Mouse (Mus musculus) spleen, adult 2 months (tissue): ENCODE data around the gene Ttc39d. TPM values are rescaled to one million over a fixed set of nuclear protein-coding genes. Genes with fewer than 3 reads are reported as not detected.

ENCODE experiments used
- DNase-seq, 2 experiments: peaks; one replicate each; pipeline versions ENCODE4 v3.0.0 to v3.0.0-alpha.2; 2012 to 2021; ENCODE audit warnings: low spot score in 2 of 2, low read depth in 1 of 2
- H3K27ac ChIP-seq: fragments of 200-500 bp; 2 replicates; pipeline ENCODE4 v1.5.1; 2012; ENCODE audit warnings: low read length, inconsistent platforms; ENCODE audit not compliant: insufficient read depth
- H3K27me3 ChIP-seq: fragments of 200-500 bp; 2 replicates; pipeline ENCODE4 v1.6.1; 2012; ENCODE audit warnings: mild to moderate bottlenecking, moderate library complexity, low read length, inconsistent platforms; ENCODE audit not compliant: control insufficient read depth, insufficient read depth
- H3K36me3 ChIP-seq: fragments of 200-500 bp; 2 replicates; pipeline ENCODE4 v1.6.1; 2012; ENCODE audit warnings: mild to moderate bottlenecking, low read length, inconsistent platforms; ENCODE audit not compliant: control insufficient read depth, insufficient read depth
- H3K4me1 ChIP-seq: fragments of 200-500 bp; 2 replicates; pipeline ENCODE4 v1.6.1; 2011; ENCODE audit warnings: inconsistent platforms; ENCODE audit not compliant: control insufficient read depth, insufficient read depth, insufficient read length
- H3K4me3 ChIP-seq: fragments of 200-500 bp; 2 replicates; pipeline ENCODE4 v1.5.1; 2011; ENCODE audit warnings: mild to moderate bottlenecking, inconsistent platforms; ENCODE audit not compliant: insufficient read depth, insufficient read length; ENCODE audit errors: extremely low read depth
- CTCF ChIP-seq: fragments of 200-500 bp; IDR thresholded peaks from 2 replicates; pipeline ENCODE4 v1.5.1; 2011; ENCODE audit warnings: mild to moderate bottlenecking, inconsistent platforms; ENCODE audit not compliant: insufficient read depth, insufficient read length, insufficient replicate concordance; ENCODE audit errors: extremely low read depth
- POLR2A ChIP-seq: fragments of 200-500 bp; IDR thresholded peaks from 2 replicates; pipeline ENCODE4 v1.6.1; 2011; ENCODE audit warnings: low read depth, low read length, inconsistent platforms
- WGBS: fragments of 180-500 bp; shearing (Covaris S2); methylation state at CpG from one replicate; pipeline ENCODE4 v1.1.7; 2018; 5-methylcytosine and 5-hydroxymethylcytosine counted together
- polyA plus RNA-seq: library from polyadenylated mRNA; depleted of rRNA; stranded (reverse); fragments of >200 nt; gene quantifications from 2 replicates; pipeline ENCODE4 v1.2.3, GENCODE M21; 2012; rRNA removed

Gene Ttc39d
- polyA plus RNA-seq, 1 experiment, result not detected

DNA sequence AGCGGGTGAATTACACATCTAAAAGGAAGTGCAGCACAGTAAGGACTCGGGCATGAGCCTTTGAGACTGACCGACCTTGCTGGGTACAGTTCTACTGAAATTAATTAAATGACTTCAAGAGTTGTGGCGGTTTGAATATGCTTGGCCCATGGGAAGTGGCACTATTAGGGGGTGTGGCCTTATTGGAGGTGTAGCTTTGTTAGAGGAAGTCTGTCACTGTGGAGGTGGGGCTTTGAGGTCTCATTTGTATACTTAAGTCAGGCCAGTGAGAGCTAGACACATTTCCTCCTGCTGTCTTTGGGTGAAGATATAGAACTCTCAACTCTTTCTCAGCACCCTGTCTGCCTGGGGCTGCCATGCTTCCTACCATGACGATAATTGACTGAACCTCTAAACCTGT lies 47.2 kb downstream of the Ttc39d start:
- TF ChIP-seq POLR2A (no peak), CTCF (no peak)
- WGBS, result 95% methylated on average over 5 of the region's 5 CpGs
- H3K36me3 ChIP-seq, result peaks cover 39% of the 10 kb centered on the region
- no peak overlapping the region for H3K27ac ChIP-seq
- H3K27me3 ChIP-seq, result no peaks in the 10 kb centered on the region
- DNase-seq, result no peak
- no peak overlapping the region for H3K4me3 ChIP-seq
- H3K4me1 ChIP-seq, result peaks cover 4% of the 10 kb centered on the region; the same call in 1 of the 2 replicates

DNA sequence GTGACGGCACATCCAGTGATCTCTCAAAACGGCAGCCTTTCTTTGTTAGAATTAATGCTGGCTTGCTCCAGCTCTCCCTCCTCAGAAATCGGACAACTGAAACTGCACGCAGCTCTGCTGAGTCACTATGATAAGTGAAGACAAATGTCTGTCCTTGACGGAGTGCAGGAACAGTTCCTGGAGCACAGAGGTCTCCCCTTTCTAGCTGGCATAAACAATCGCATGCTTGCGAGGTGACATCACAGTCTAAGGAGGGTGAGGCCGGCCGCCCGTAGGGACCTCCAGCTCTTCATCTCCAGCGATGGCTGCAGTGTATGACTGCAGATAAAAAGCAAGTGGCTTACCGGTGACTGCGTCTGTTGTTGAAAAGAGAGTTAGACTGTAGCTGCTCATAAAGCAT lies 47.9 kb downstream of the Ttc39d start:
- peaks cover 4% of the 10 kb centered on the region; the same call in 1 of the 2 replicates for H3K4me1 ChIP-seq
- H3K36me3 ChIP-seq, result peaks cover 37% of the 10 kb centered on the region
- H3K4me3 ChIP-seq, result no peak overlapping the region
- H3K27me3 ChIP-seq, result no peaks in the 10 kb centered on the region
- 89% methylated on average over 13 of the region's 13 CpGs for WGBS
- no peak for DNase-seq
- TF ChIP-seq POLR2A, result no peak
- TF ChIP-seq CTCF, result no peak
- no peak overlapping the region for H3K27ac ChIP-seq

DNA sequence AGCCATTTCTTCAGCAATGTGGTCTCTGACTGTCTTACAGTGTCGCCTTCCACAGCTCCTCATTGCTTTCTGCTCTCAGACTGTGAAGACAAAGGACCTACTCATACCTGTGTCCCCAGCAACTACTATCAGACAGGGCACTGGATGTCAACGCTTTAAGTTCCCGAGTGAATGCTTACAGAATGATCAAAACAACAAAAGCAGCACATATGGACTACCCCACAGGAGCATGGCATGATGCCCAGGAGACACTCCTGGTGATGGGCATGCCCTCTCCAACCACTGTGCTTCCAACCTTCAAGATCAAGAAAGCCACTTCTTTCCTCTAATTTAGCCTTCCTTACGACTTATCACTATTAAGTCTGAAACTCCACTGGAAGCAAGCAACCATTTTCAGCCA lies 59.8 kb downstream of the Ttc39d start:
- no peak for DNase-seq
- TF ChIP-seq CTCF, result no peak
- TF ChIP-seq POLR2A, result no peak
- H3K27ac ChIP-seq, result no peak overlapping the region
- 91% methylated on average over 4 of the region's 4 CpGs for WGBS
- H3K27me3 ChIP-seq, result no peaks in the 10 kb centered on the region
- peaks cover 43% of the 10 kb centered on the region for H3K36me3 ChIP-seq
- no peak overlapping the region for H3K4me3 ChIP-seq
- no peaks in the 10 kb centered on the region for H3K4me1 ChIP-seq

Other genes with a start within 250 kb of the Ttc39d start
- gene Hnrnpll, start 145.1 kb upstream of the Ttc39d start, polyA plus RNA-seq, result 5.7 and 6.5 TPM in 2 replicates
- 2.4 and 2.5 TPM in 2 replicates for gene Galm, start 80.0 kb upstream of the Ttc39d start, polyA plus RNA-seq
- 36.9 and 39.0 TPM in 2 replicates for gene Srsf7, start 153 bp upstream of the Ttc39d start, polyA plus RNA-seq
- 1.4 TPM in 2 replicates for gene Gemin6, start 17.0 kb downstream of the Ttc39d start, polyA plus RNA-seq
- 0.46 and 0.75 TPM in 2 replicates for gene Morn2, start 82.7 kb downstream of the Ttc39d start, polyA plus RNA-seq
- 10.6 and 10.8 TPM in 2 replicates for gene Dhx57, start 83.0 kb downstream of the Ttc39d start, polyA plus RNA-seq
- 0.12 and 0.33 TPM in 2 replicates for gene Arhgef33, start 99.9 kb downstream of the Ttc39d start, polyA plus RNA-seq
- not detected in 2 replicates for gene Gm10190, start 166.1 kb downstream of the Ttc39d start, polyA plus RNA-seq